Mouse (Mus musculus): Measurements from ENCODE around the gene Calm5.

GRCm38 (mm10) chr13:3818740-3819076 lies 35.3 kb upstream of the Calm5 start:
- no peak for TF ChIP-seq MYOD1 (IDR thresholded peaks at IDR 0.05; ENCODE audit: control insufficient read depth, insufficient read length, low read depth)
- TF ChIP-seq CTCF (IDR thresholded peaks at IDR 0.05; ENCODE audit: control insufficient read depth, insufficient read depth, insufficient read length), result no peak
- TF ChIP-seq MYOG (IDR thresholded peaks at IDR 0.05; ENCODE audit: control insufficient read depth, extremely low read depth, insufficient read length), result no peak
- TF ChIP-seq CEBPB (IDR thresholded peaks at IDR 0.05; ENCODE audit: low read depth), result no peak
- no peak for TF ChIP-seq USF1 (IDR thresholded peaks at IDR 0.05; ENCODE audit: low read depth)
- no peak for TF ChIP-seq MAX (IDR thresholded peaks at IDR 0.05)
- no peak for TF ChIP-seq FOSL1 (IDR thresholded peaks at IDR 0.05; ENCODE audit: insufficient read depth, low read length, poor library complexity, severe bottlenecking)

All from C2C12 (cell line).